Mouse (Mus musculus) megakaryocyte progenitor cell, adult 5-6 weeks (primary cell): ENCODE results near the gene Psma5. TPM values are rescaled to one million over a fixed set of nuclear protein-coding genes. Genes with fewer than 3 reads are reported as not detected.

Source experiments
- ATAC-seq: replicated peaks from 2 replicates; pipeline ENCODE4 v1.8.0; 2016; ENCODE audit warnings: mild to moderate bottlenecking, moderate TSS enrichment, inconsistent platforms; ENCODE audit not compliant: poor library complexity
- total RNA-seq, 2 experiments: library from RNA; stranded (forward) in 1 of 2; stranded (reverse) in 1 of 2; fragments of 157-497, 149-512 nt in 1 of 2; fragments of 200-1000 nt in 1 of 2; gene quantifications; 2 replicates each; pipeline versions ENCODE4 v1.2.3 to v1.2.4; 2015 to 2017

Gene Psma5
- total RNA-seq, 2 experiments from 2014 or later, result 308 to 314 TPM

DNA sequence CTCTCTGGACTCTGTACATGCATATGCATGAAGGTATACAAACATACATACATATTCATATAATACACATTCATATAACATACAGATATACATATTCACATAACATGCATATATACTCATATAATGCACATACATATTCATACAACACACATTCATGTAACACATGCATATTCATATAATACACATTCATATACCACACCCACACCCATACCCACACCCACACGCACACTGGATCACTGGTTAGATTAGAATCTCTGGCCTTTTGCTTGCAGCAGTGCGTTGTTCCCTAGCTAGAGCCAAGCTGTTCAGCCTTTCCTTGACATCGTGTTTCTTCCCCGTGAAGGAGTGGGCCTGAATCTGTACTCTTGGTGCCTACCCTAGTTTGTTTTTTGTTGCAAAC lies 48.0 kb downstream of the Psma5 start:
- ATAC-seq, result no peak; the same call in 1 of the 2 replicates

DNA sequence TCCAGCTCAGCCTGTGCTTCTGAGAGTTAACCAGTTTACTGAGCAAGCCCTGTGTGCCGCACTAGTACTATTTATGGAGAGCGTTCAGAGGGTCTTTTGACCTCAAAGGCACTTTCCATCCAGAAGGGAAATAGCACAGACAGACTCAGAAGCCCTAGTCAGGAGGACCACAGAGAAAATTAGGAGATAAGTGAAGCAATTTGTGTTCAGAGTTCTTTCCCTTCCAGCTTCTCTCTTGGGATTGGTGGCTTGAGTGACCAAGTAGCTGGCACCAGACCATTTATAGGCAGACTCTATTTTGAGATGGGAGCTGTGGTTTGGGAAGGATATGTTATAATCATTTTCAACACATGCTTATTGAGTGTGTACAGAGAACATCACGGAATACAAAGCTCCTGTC lies 49.7 kb downstream of the Psma5 start:
- peak; percentile 55 for ATAC-seq

DNA sequence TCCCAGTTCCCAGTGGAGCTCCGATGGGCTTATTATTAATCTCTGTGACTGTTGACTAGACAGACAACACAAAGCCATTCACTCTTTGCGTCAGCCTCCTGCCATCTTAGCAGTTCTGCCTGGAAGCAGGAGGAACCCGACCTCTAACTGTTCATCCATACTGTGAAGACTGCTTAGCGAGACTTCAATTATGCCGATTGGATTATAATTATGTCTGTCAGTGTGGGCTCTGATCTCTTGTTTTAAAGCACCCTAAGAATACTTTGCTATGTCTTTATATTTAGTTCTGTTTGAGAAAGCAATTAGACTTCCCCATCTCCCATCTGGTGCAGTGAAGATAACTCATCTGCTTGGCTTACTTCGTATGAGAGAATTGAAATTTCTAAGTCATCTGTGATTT lies 50.8 kb downstream of the Psma5 start:
- no peak for ATAC-seq

DNA sequence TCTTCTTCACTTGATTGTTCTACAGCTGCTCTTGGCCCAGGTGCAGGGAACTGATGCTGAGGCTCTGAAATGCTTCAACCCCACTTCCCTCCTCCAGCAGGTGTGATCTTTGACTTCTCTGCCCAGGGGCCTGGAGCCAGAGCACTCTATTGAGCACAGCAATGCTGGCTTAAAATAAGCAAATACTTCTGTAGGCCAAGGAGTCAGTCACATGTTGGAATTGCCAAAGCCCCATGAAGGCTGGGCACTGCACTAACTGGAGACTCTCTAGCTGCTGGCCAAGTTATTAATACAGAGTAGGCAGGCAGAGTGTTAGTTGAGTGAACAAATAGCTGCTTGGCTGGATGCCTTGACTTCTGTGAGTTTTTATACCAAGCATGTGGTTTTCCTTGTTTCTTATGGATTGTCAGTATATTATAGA lies 54.2 kb downstream of the Psma5 start:
- ATAC-seq, result no peak

DNA sequence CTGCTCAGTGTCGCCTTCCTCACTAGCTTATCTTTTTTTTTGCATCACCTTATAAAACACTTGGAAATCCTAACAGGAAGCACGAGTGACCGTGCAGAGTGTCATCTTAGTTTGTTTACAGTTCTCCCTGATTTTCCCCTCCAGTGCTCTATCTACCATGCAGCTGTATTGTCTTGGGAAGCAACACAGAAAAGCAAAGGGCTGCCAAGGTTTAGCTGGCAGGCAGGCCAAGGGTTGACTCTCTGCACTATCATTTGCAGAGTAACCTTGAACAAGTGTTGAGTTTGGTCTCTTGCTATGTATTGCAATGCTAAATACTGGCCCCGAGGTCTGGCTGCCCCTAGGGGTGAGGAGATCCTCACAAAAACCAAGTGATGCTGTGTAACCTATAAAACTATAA lies 55.0 kb downstream of the Psma5 start:
- no peak for ATAC-seq

DNA sequence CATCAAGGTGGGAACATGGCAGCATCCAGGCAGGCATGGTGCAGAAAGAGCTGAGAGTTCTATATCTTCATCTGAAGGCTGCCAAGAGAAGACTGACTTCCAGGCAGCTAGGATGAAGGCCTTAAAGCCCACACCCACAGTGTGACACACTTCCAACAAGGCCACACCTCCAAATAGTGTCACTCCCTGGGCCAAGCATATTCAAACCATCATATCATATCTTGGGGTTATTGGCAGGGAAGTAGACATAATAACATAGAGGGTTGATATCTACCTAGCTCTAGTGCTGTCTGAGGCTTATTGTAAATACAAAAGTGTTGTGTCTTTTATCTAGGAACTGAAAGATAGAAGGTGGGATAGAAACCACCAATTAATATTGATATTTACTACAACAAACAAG lies 55.7 kb downstream of the Psma5 start:
- no peak for ATAC-seq

DNA sequence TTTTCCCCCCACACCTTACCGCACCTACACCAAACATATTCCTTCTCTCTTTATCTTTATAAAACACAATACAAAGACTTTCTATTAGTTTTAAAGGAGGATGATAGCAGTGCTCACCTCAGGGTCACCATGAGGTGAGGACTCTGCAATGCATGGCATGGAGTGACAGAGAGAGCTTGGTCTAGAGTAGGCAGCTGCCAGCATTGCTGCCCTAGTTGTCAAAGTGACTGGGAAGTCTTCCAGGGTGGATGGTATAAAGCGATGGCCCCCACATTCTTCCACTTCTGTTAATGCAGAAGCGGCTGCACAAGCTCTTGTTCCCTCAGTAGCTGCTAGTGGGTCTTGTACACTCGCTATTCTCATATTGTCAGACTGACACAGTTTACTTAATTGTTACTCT lies 56.4 kb downstream of the Psma5 start:
- ATAC-seq, result no peak

DNA sequence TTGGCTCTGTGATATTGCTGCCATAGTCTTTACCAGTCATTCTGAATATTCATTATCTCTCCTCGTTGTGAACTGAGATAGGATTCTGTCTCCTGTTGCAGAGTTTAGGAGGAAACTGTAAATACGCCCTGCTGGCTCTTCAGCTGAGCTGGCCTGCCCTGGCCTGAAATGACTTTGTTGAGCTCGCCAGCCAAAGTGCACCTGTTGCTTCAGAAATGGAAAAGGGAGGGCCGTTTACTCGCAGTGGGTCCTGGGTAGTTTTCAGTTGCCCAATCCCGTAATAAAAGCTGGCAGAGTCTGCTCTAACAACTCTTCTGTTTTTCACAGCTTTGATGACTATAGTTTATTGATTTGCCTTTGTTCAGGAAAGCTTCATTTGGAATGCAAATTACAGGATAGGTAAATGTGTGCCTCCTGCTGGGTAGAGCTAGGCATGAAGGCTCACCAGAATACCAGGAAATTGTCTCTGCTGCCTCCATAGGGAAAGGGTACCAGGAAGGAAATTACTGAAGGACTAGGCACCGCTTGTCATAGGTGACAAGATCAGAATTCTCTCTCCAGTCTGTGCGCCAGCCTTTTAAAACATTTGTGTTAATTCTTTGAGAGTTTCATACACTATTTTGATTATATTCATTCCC lies 57.4 kb downstream of the Psma5 start:
- peak; percentile 71 for ATAC-seq

DNA sequence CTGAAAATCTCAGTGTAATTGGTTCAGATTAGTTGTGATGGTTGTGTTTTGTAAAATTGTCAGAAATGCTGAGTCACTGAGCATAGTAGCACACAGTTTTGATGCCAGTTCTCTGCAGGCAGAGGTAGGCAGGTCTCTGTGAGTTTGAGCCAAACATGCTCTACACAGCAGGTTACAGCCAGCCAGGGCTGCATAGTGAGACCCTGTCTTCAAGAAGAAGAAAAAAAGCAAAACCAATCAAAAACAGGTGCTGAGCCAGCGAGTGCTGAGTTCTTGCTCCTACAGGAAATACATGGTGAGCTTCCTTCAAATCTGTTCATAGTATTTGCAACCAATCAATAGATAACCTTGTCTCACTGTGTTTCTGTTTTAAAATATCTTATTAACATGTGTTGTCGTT lies 61.8 kb downstream of the Psma5 start:
- no peak for ATAC-seq

DNA sequence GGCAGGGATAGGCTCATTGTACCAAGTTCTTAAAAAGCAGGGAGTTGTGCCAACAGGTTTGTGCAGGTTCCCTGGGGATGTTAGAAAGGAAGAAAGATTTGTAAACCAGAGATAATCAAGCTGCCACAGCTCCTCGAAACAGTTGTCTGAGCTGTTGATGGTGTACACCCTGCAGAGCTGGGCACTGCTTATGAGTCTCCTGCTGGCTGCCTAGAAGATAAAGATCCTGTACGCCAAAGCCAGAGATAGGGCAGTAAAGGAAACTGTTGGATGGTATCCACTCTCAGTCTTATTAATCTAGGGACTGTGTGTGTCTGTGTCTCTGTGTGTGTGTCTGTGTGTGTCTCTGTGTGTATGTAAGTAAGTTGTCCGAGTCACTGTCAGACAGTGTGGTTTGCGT lies 64.9 kb downstream of the Psma5 start:
- ATAC-seq, result peak; percentile 30; the same call in 1 of the 2 replicates

DNA sequence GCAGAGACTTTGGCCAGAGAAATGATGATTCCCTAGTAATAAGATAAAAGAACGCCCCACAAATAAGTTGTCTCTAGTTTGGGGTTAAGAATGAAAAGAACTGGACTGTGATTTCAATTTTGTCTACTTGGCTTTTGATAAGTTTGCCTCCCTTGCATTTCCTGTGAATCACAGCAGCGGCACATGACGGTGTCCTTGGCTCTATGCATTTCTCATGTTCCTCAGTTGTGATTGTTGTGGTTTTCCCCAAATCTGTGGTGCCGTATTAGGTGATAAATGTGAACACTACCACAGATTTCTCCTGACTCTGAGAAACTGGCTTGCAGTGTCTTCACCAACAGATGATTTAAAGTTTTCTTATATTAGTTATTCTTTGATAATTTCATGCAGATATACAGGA lies 65.4 kb downstream of the Psma5 start:
- ATAC-seq, result no peak

DNA sequence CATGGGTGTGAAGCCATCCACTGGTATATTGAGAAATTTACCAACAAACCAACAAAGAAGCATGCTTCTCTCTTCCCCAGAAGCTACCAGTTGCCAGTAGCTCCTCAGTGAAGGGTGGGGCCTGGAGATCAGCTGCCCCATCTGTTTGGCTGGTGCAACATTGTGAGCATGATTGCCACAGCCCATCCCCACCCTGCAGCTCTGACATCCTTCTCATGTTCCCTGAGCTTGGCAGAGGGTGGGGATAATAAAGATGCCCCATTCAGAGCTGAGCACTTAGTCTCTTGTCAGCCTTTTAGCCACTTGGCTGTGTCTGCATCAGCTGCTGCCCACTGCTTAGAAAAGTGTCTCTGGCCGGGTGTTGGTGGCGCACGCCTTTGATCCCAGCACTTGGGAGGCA lies 66.2 kb downstream of the Psma5 start:
- ATAC-seq, result peak; percentile 95

DNA sequence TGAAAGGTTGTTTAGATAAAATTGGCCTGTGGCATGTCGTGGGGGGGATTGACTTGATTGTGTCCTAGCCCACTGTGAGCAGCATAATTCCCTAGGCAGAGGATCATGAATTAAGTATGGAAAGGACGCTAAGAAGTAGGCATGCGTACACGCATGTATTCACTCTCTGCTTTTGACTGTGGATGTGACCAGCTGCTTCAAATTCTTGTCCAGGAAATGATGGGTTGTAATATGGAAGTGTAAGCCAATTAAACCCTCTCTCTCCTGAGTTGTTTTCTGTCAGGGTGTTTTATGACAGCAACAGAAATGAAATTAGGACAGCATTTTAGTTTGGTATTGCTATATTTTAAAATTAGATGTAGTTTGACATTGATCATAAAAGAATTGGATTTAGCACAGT lies 68.1 kb downstream of the Psma5 start:
- no peak for ATAC-seq

DNA sequence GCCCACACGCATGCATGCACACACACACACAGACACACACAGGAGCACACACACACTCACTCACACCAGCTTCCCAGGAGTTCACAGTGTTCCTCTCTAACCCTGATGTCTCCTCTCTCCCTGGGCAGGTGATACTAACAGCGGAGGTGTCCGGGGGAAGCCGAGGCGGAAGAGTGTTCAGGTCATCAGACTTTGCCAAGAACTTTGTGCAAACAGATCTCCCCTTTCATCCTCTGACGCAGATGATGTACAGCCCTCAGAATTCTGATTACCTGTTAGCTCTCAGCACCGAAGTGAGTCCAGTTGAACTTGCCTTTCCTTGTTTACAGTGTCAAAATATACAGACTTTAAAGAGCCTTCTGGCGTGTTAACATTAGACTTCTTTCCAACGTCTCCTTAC lies 68.8 kb downstream of the Psma5 start:
- no peak for ATAC-seq

DNA sequence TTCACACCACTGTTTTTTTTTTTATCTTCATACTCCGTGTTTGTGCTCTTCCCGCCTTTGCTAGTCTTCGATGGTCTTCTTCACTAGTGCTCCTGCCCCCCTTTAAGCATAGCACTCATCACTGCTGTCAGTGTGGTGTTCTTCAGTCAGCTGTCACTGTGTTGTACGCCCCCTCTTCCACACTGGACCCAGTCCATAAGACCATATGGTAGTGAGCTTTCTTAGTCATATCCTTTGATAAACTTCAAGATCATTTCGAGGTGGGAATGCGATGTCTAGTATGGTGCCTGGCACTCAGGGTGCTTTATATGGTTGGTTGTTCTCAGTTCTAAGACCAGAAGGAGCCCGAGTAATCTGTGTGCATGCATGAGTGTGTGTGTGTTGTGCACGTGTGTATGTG lies 70.5 kb downstream of the Psma5 start:
- no peak for ATAC-seq

DNA sequence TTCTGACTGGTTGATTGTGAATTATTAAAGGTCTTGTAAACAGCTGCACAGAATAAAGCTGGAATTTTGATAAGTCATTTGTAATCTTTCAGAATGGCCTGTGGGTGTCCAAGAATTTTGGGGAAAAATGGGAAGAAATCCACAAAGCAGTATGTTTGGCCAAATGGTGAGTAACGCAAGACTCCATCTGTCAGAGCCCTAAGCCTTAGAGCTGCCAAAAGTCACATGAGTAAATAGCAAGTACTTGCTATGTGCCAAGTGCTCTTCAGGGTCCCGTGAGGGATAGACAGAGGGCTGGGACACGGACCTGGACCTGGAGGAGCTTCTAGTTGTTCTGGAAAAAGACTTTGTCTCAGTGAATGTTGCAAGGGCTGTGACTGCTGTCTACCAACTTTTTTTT lies 71.2 kb downstream of the Psma5 start:
- no peak for ATAC-seq

DNA sequence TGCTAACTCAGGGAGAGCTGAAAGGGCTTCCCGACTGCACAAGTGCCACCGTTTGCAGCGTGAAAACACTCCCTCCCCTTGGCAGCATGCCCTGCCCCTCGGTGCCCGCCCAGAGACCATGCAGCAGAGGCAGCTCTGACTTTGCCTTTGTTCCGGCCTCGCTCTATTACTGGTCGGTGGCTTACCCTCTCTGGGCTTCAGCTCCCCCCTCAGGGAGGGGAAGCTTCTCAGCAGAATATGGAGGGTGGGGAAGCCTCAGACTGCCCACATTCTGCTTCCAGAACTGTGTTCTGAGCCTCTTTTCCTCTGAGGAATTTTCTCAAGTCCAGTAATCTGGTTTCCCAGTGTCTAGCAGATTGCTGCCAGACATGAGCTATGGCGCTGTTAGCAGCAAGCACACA lies 71.7 kb downstream of the Psma5 start:
- ATAC-seq, result peak; percentile 89

Other genes starting within 250 kb of the Psma5 start
- 1,143 and 1,246 TPM in 2 replicates for gene Gstm1, start 239.0 kb upstream of the Psma5 start, total RNA-seq (2015)
- gene Gstm1, start 239.0 kb upstream of the Psma5 start, total RNA-seq (2017), result 511 and 599 TPM in 2 replicates
- gene Gstm4, start 212.0 kb upstream of the Psma5 start, total RNA-seq (2015), result 12.5 and 15.8 TPM in 2 replicates
- 15.1 and 22.1 TPM in 2 replicates for gene Gstm4, start 212.0 kb upstream of the Psma5 start, total RNA-seq (2017)
- 52.9 and 63.6 TPM in 2 replicates for gene Ampd2, start 170.3 kb upstream of the Psma5 start, total RNA-seq (2015)
- gene Ampd2, start 170.3 kb upstream of the Psma5 start, total RNA-seq (2017), result 33.9 and 48.4 TPM in 2 replicates
- 0.72 and 1.8 TPM in 2 replicates for gene Gnat2, start 164.1 kb upstream of the Psma5 start, total RNA-seq (2015)
- gene Gnat2, start 164.1 kb upstream of the Psma5 start, total RNA-seq (2017), result 1.0 and 2.0 TPM in 2 replicates
- gene Gnai3, start 110.8 kb upstream of the Psma5 start, total RNA-seq (2015), result 143 and 147 TPM in 2 replicates
- gene Gnai3, start 110.8 kb upstream of the Psma5 start, total RNA-seq (2017), result 167 TPM in 2 replicates
- gene Gpr61, start 102.0 kb upstream of the Psma5 start, total RNA-seq (2015), result not detected in 2 replicates
- not detected in 2 replicates for gene Gpr61, start 102.0 kb upstream of the Psma5 start, total RNA-seq (2017)
- 1.3 and 1.8 TPM in 2 replicates for gene Amigo1, start 70.6 kb upstream of the Psma5 start, total RNA-seq (2015)
- gene Amigo1, start 70.6 kb upstream of the Psma5 start, total RNA-seq (2017), result 2.3 and 3.6 TPM in 2 replicates
- gene Cyb561d1, start 55.7 kb upstream of the Psma5 start, total RNA-seq (2015), result 2.3 and 2.5 TPM in 2 replicates
- 3.7 and 5.4 TPM in 2 replicates for gene Cyb561d1, start 55.7 kb upstream of the Psma5 start, total RNA-seq (2017)
- 4.0 and 4.2 TPM in 2 replicates for gene Atxn7l2, start 46.0 kb upstream of the Psma5 start, total RNA-seq (2015)
- 1.6 and 3.0 TPM in 2 replicates for gene Atxn7l2, start 46.0 kb upstream of the Psma5 start, total RNA-seq (2017)
- not detected in 2 replicates for gene Sypl2, start 30.3 kb upstream of the Psma5 start, total RNA-seq (2015)
- not detected in 2 replicates for gene Sypl2, start 30.3 kb upstream of the Psma5 start, total RNA-seq (2017)
- 53.8 and 58.9 TPM in 2 replicates for gene Sort1, start 27.2 kb downstream of the Psma5 start, total RNA-seq (2015)
- 45.5 and 51.2 TPM in 2 replicates for gene Sort1, start 27.2 kb downstream of the Psma5 start, total RNA-seq (2017)
- not detected in 2 replicates for gene Mybphl, start 108.0 kb downstream of the Psma5 start, total RNA-seq (2015)
- not detected in 2 replicates for gene Mybphl, start 108.0 kb downstream of the Psma5 start, total RNA-seq (2017)
- 7.7 and 10.3 TPM in 2 replicates for gene Psrc1, start 126.9 kb downstream of the Psma5 start, total RNA-seq (2015)
- 10.2 and 14.1 TPM in 2 replicates for gene Psrc1, start 126.9 kb downstream of the Psma5 start, total RNA-seq (2017)
- gene Celsr2, start 158.6 kb downstream of the Psma5 start, total RNA-seq (2015), result 1.1 and 1.6 TPM in 2 replicates
- gene Celsr2, start 158.6 kb downstream of the Psma5 start, total RNA-seq (2017), result 0.20 and 0.42 TPM in 2 replicates
- gene Sars, start 188.3 kb downstream of the Psma5 start, total RNA-seq (2015), result 19.0 and 26.5 TPM in 2 replicates
- 249 and 357 TPM in 2 replicates for gene Sars, start 188.3 kb downstream of the Psma5 start, total RNA-seq (2017)